Mouse (Mus musculus) cerebellum, adult 18-20 months (tissue): ENCODE results near the gene B4galt7.
"Not testable (repeated sequence)": the region's sequence is repeated elsewhere in the genome, so short reads cannot be mapped to it uniquely, and the experiment has no call there.

ENCODE experiments used
- DNase-seq, 2 experiments: peaks; one replicate each; pipeline ENCODE4 v3.0.0; 2021

B4galt7 gene

GRCm38 (mm10) chr13:55599566-55600540 lies at the start of gene B4galt7:
B4galt7 (plus strand) TSS chr13:55599896.
- DNase-seq, result peak; percentile 83 to 89

- no peak for DNase-seq
Measured at GRCm38 (mm10) chr13:55555921-55556320, 43.8 kb upstream of the B4galt7 start.

- DNase-seq, result no peak
Measured at GRCm38 (mm10) chr13:55557499-55557898, 42.2 kb upstream of the B4galt7 start.

DNA sequence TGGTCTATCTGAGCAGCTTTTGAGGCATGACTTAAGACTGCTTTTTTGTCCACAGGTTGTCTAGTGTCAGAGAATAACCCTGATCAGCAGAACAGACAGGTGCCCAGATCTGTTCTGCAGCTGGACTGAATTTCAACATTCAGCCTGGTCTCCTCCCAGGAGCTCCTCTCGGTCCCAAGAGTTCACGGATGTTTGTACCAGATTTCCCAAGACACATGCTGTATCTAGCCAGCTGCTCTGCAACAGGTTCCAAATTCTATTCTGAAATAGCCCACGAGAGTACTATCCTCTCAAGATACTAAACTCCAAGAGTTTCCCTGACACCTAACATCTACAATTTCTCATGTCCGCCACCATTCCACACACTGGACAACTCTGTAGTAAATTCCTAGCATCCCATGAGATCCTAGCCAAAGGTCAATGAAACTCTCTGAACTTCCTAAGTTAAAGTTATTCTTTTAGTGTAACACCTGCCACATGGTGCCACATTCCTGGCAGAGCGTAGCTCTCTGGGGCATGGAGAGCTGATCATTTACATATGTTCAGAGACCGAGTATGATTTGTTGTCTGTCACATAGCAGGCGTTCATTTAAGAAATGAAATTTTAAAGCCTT lies 36.3 kb upstream of the B4galt7 start:
- no peak for DNase-seq

- no peak for DNase-seq
Measured at GRCm38 (mm10) chr13:55567001-55567400, 32.7 kb upstream of the B4galt7 start.

- DNase-seq, result no peak
Measured at GRCm38 (mm10) chr13:55567949-55568348, 31.7 kb upstream of the B4galt7 start.

- DNase-seq, result not testable (repeated sequence)
Measured at GRCm38 (mm10) chr13:55568524-55568923, 31.2 kb upstream of the B4galt7 start.

DNA sequence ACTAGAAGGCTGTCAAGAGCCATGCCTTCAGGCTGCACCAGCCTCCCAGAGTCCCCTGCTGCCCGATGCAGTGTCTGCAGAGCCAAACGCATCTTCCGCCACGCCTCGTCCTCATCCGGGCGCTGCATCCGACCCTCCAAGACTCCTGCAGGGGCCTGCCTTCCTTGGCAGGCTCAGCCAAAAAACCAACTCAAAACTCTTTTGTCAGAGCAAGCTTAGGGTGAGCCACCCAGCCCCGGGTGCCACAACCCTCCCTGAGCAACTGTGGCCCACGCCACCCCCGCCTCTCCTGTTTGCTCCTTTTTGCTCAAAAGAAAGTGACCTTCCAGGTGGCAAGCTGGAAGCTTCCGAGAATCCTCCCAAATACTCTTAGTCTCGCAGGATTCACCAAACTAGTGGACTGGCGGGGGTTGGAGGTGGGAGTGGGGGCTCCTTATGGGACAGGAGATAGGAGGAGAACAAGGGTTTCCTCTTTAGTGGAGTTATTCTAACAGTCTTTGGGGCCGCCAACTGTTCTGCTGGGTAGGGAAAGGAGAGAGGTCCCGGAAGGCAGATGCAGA lies 29.9 kb upstream of the B4galt7 start:
- DNase-seq, result peak; percentile 29 to 36

- DNase-seq, result peak in 1 of 2 experiments; percentile 55
Measured at GRCm38 (mm10) chr13:55570286-55570973, 29.3 kb upstream of the B4galt7 start.

- DNase-seq, result peak; percentile 94 to 98
Measured at GRCm38 (mm10) chr13:55571027-55571751, 28.5 kb upstream of the B4galt7 start, which contains the start of gene Fam193b. Fam193b (minus strand) TSS chr13:55571120.

DNA sequence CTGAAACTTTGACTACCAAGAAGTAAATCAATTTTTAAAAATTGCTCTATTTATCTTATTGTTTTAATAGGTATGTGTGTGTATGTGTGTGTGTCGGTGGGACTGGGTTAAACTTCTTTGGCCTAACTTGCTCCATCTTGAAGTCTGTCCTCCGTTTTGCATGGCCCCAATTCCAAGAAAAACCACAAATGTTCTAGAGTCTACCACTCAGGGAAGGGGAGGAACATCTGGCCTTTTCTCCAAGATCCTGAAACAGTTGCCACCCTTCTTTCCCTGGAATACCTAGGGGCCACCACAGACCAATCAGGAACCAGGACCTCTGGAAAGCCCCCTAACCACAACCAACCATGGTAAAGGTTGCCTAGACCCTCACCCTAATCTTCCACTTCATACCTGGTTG lies 27.7 kb upstream of the B4galt7 start:
- DNase-seq, result no peak

DNA sequence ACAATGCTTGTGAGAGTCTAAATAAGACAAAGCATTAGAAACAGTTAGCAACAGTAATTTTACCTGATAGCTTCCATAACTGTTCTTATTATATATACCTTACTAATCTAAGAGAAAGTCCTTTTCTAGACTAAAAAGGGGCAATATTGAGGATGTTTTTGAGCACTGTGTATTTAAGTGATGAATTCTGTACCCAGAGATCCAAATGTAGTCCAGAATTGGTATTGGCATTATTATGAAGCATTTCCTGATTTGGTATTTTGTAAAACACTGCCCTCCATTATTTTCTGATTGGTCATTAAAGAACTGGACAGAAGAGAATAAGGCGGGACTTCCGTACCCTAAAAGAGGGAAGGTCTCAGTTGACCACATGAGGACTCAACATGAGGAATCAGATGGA lies 26.3 kb upstream of the B4galt7 start, which contains the start of gene Tmed9:
TSS of gene Tmed9 (plus strand) at position 301 of the 400 bp plus-strand sequence.
- no peak for DNase-seq

- DNase-seq, result no peak
Measured at GRCm38 (mm10) chr13:55574321-55574720, 25.4 kb upstream of the B4galt7 start.

DNA sequence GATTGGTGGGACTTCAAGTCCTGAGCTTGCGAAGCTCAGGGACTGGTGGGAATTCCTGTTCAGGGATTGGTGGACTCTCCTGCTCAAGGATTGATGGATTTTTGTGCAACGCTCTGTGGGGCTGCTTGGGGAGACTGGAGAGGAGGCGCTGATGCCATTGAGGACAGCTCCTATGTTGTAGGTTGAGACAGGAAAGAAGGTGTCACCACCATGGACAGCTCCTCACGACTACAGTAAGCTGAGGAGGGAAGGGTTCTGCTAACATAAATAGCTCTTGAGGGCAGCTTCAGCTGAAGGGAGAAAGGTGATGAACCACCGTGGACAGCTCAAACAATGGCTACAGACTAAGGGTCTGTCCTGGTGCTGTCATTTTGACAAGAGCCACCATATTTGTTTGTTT lies 23.8 kb upstream of the B4galt7 start:
- DNase-seq, result no peak

DNA sequence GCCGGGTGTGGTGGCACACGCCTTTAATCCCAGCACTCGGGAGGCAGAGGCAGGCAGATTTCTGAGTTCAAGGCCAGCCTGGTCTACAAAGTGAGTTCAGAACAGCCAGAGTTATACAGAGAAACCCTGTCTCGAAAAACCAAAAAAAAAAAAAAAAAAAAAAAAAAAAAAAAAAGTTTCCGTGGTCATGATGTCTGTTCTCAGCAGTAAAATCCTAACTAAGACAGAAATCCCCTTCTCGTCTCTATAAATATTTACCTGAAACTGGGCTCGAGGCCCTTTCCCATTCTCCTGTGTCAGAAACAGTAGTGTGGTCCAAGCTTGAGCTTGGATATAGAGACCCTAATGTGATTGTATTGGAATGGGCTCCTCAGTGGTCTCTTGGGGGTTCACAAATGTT lies 22.8 kb upstream of the B4galt7 start:
- not testable (repeated sequence) for DNase-seq

GRCm38 (mm10) chr13:55578086-55578485 lies 21.6 kb upstream of the B4galt7 start:
- no peak for DNase-seq

DNA sequence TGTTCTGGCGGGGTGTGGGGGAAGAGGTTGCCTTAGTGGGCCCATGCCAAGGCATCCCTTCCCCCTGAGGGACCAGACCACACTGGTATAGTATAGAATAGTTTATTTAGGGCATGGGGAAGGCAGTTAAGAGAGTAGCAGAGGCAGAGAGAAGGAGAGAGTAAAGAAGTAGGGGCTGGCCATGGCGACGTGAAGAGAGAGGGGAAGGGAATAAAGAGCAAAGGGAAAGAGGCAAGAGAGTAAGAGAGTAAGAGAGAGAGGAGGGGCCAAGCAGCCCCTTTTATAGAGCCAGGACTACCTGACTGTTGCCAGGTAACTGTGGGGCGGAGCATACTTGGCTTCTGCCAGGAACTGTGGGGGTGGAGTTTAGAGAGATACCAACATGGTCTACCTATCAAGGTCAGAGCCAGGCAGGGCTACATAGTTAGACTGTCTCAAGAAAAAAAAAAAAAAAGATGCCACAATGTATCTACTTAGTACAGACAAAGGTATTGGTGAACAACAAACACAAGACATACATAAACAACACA lies 7.7 kb upstream of the B4galt7 start:
- no peak for DNase-seq

DNA sequence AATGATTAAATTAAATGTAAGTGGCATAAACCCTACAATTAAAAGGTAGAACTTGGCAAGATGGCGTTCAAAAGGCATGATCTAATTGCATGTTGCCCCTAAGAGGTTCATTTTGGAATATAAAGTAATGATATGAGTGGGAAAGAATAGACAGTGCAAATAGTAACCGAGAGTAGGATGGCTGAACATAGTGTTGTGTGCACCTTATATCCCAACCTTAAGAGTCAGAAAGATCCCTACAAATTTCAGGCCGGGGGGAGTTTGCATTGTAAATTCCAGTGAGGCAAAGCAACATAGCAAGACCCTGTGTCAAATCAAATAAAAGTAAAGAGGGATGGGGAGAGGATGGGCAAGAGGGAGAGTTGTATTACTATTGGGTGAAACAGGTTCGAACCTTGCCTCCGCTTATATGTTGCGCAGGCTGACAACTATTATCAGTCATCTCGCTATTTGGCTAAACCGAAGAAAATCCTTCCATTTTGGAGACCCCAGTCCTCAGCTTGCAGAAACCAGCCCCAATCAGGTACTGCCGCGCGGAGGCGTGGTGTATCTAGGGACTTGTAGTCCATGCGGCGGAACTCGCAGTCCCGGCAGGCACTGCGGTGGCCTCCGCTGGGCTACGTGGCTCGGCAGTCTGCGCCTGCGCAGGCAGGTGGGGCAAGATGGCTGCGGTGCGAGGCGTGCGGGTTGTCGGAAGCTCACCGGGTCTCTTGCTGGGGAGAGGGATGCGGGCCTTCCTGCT lies 7.0 kb upstream of the B4galt7 start:
- DNase-seq, result peak; percentile 97 to 98

DNA sequence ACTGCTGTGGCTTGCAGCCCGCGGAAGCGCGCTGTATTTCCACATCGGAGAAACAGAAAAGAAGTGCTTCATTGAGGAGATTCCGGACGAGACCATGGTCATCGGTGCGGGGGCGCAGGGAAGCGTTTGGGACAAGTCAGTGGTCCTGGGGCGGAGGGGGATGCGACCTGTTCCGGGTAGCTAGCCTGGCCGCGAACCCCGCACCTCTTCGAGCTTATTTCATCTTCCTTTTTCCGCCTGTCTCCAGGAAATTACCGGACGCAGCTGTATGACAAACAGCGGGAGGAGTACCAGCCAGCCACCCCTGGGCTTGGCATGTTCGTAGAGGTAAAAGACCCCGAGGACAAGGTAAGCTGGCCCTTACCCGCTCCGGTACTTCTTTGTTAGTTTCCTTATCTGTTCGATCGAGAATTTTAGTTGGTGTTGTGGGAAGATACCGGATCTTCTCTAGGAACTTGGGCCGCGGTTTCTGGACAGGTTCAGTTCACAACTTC lies 6.4 kb upstream of the B4galt7 start:
- DNase-seq, result no peak

GRCm38 (mm10) chr13:55595375-55595774 lies 4.3 kb upstream of the B4galt7 start:
- peak; percentile 52 to 56 for DNase-seq

- DNase-seq, result no peak
Measured at GRCm38 (mm10) chr13:55596802-55597201, 2.9 kb upstream of the B4galt7 start.
